Mouse (Mus musculus): ENCODE measurements at regions not wholly inside any gene's neighbourhood (a gene's known extent, or its start where the extent isn't known, plus 50 kb on each side); places are given as distances from the start of the nearest gene placed in this dataset.
A peak's percentile ranks its signal among the peaks of the same experiment; 100 is the strongest.

DNA sequence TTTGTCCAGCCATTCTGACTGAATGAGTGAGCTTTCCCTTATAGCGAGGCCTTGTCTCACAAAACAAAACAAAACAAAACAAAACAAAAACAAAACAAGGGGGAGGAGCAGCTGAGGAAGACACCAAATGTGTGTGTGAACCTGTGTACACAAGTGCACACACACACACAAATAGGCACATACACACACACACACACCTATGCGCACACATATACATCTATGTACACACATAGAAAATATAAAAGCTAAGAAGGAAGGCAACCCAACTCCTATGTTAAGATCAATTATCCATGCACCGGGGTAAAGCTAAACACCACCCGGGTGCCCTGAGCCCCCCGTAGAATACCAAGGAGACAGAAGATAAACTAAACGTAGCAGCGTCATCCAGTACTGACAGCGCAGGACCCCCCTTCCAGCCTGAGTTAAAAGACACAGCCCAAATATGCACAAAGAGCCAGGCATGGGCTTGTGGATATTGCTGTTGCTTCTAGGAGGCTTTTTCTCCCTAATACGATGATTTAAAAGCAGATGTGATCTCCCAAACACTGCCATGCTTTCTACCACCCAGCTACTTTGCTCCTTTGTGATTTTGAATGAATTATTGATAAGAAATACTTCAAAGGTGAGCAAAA, 108.4 kb upstream of the Ptbp2 start:
- no peak overlapping the region for H3K9ac ChIP-seq (ENCODE audit: low read depth, low read length)
- no peaks in the 10 kb centered on the region for H3K9me3 ChIP-seq (ENCODE audit: control insufficient read depth, low read length)
- H3K4me2 ChIP-seq (replicated peaks; ENCODE audit: low read depth, low read length) = no peak overlapping the region
- H3K4me3 ChIP-seq (ENCODE audit: low read depth, low read length) = no peak overlapping the region
- H3K27me3 ChIP-seq (ENCODE audit: control insufficient read depth, insufficient read depth, low read length) = no peaks in the 10 kb centered on the region
- 70% methylated on average over 9 of the region's 9 CpGs for WGBS
- peaks cover 4% of the 10 kb centered on the region; the same call in 1 of the 2 replicates for H3K4me1 ChIP-seq (replicated peaks; ENCODE audit: control insufficient read depth, insufficient read depth, low read length)
- peak; percentile 17 for DNase-seq (ENCODE audit: low spot score)
- H3K36me3 ChIP-seq (ENCODE audit: control insufficient read depth, insufficient read depth, low read length) = no peaks in the 10 kb centered on the region
- ATAC-seq (ENCODE audit: low FRiP score) = no peak
- H3K27ac ChIP-seq (ENCODE audit: low read depth, low read length) = no peak overlapping the region

DNA sequence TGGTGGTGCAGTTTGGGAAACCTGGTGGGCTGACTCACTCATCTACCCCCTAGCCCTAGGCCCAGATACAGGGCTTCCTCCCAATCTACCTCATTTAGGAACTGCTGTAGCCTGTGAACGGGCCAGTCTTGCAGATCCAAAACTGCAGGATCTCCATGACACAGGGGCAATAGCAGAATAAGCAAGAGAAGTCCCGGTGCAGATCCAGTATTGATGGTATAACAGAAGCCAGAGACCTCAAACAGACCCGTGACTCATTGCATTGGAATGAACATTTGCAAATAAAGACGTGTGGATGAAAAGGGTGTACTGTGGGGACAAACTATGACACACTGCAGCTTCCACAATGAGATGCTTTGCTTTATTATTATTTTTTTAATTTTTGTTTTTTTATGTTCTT, 106.6 kb upstream of the Ptbp2 start:
- Histone ChIP-seq H3K36me3 (ENCODE audit: control insufficient read depth, insufficient read depth, low read length) (no peaks in the 10 kb centered on the region), H3K9ac (ENCODE audit: low read depth, low read length) (no peak overlapping the region), H3K4me1 (replicated peaks; ENCODE audit: control insufficient read depth, insufficient read depth, low read length) (peaks cover 4% of the 10 kb centered on the region; the same call in 1 of the 2 replicates), H3K4me3 (ENCODE audit: low read depth, low read length) (no peak overlapping the region), H3K4me2 (replicated peaks; ENCODE audit: low read depth, low read length) (no peak overlapping the region), H3K9me3 (ENCODE audit: control insufficient read depth, low read length) (no peaks in the 10 kb centered on the region), H3K27ac (ENCODE audit: low read depth, low read length) (no peak overlapping the region), H3K27me3 (ENCODE audit: control insufficient read depth, insufficient read depth, low read length) (no peaks in the 10 kb centered on the region)
- WGBS = 69% methylated on average over 4 of the region's 4 CpGs
- no peak for ATAC-seq (ENCODE audit: low FRiP score)
- no peak for DNase-seq (ENCODE audit: low spot score)

DNA sequence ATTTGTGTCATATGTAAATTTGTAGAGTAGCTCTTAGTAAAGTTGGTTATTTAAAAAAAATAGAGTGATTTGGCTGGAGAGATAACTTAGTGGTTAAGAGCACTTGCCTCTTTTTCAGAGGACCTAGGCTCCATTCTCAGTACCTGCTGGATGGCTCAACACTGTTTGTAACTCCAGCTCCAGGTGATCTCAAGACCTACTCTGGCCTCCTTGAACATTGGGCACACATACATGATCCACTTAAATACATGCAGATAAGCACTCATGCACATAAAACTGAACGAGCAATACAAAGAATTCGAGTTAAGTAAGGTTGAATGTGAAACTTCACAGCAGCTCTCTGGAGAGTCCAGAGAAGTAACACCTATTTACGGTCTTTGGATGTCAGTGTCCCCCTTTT, 104.2 kb upstream of the Ptbp2 start:
- 93% methylated on average over 3 of the region's 3 CpGs for WGBS
- H3K27ac ChIP-seq (ENCODE audit: low read depth, low read length) = no peak overlapping the region
- DNase-seq (ENCODE audit: low spot score) (no peak), ATAC-seq (ENCODE audit: low FRiP score) (no peak)
- peaks cover 2% of the 10 kb centered on the region; the same call in 1 of the 2 replicates for H3K4me1 ChIP-seq (replicated peaks; ENCODE audit: control insufficient read depth, insufficient read depth, low read length)
- H3K27me3 ChIP-seq (ENCODE audit: control insufficient read depth, insufficient read depth, low read length) = no peaks in the 10 kb centered on the region
- no peak overlapping the region for H3K9ac ChIP-seq (ENCODE audit: low read depth, low read length)
- H3K36me3 ChIP-seq (ENCODE audit: control insufficient read depth, insufficient read depth, low read length) = no peaks in the 10 kb centered on the region
- H3K4me2 ChIP-seq (replicated peaks; ENCODE audit: low read depth, low read length) = no peak overlapping the region
- H3K9me3 ChIP-seq (ENCODE audit: control insufficient read depth, low read length) = no peaks in the 10 kb centered on the region
- no peak overlapping the region for H3K4me3 ChIP-seq (ENCODE audit: low read depth, low read length)

DNA sequence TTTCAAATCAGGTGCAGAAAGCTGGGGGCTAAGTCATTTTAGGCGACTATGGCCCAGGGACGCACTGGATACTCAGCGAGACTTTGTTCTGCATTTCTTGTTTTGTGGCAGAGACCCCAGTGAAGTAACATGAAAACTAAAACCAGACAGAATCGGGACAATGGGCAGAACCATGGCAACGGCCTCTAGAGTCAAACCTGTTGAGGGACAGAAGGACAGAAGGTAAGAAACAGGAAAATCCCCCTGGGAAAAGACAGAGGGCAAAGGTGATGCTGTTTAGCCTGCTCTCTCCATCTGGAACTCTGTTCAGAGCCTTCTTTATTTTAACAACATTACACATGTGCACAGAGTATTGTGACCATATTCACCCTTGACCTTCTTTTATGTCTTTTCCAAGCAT, 92.1 kb upstream of the Ptbp2 start:
- ATAC-seq (ENCODE audit: low FRiP score) (peak; percentile 22; the same call in 1 of the 2 replicates), DNase-seq (ENCODE audit: low spot score) (peak; percentile 30)
- Histone ChIP-seq H3K4me1 (replicated peaks; ENCODE audit: control insufficient read depth, insufficient read depth, low read length) (no peaks in the 10 kb centered on the region), H3K9me3 (ENCODE audit: control insufficient read depth, low read length) (no peaks in the 10 kb centered on the region), H3K27ac (ENCODE audit: low read depth, low read length) (no peak overlapping the region), H3K9ac (ENCODE audit: low read depth, low read length) (no peak overlapping the region), H3K36me3 (ENCODE audit: control insufficient read depth, insufficient read depth, low read length) (no peaks in the 10 kb centered on the region), H3K27me3 (ENCODE audit: control insufficient read depth, insufficient read depth, low read length) (no peaks in the 10 kb centered on the region), H3K4me2 (replicated peaks; ENCODE audit: low read depth, low read length) (no peak overlapping the region), H3K4me3 (ENCODE audit: low read depth, low read length) (no peak overlapping the region)
- 47% methylated on average over 5 of the region's 5 CpGs for WGBS

DNA sequence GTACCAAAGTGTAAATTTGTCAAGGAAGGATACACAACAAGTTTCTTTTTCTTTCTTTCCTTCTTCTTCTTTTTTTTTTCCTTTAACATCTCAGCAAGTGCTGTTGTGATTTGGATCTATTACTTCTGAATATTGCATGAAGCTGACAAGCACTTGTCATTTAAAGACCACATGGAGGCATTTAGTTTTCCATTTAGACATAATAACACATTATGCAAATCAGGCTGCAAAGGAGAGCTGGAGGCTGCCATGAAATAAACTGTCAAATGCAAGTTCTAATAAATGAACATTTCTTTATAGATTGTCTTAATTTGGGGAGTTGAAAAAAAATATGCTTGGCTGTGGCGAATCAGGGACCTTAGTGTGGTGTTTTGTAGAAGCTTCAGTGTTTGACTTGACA, 90.8 kb upstream of the Ptbp2 start:
- Histone ChIP-seq H3K4me2 (replicated peaks; ENCODE audit: low read depth, low read length) (no peak overlapping the region), H3K27me3 (ENCODE audit: control insufficient read depth, insufficient read depth, low read length) (no peaks in the 10 kb centered on the region), H3K4me1 (replicated peaks; ENCODE audit: control insufficient read depth, insufficient read depth, low read length) (no peaks in the 10 kb centered on the region), H3K9me3 (ENCODE audit: control insufficient read depth, low read length) (no peaks in the 10 kb centered on the region), H3K27ac (ENCODE audit: low read depth, low read length) (no peak overlapping the region), H3K4me3 (ENCODE audit: low read depth, low read length) (no peak overlapping the region), H3K36me3 (ENCODE audit: control insufficient read depth, insufficient read depth, low read length) (no peaks in the 10 kb centered on the region), H3K9ac (ENCODE audit: low read depth, low read length) (no peak overlapping the region)
- 87% methylated on average over 1 of the region's 1 CpGs for WGBS
- ATAC-seq (ENCODE audit: low FRiP score) (no peak), DNase-seq (ENCODE audit: low spot score) (no peak)

DNA sequence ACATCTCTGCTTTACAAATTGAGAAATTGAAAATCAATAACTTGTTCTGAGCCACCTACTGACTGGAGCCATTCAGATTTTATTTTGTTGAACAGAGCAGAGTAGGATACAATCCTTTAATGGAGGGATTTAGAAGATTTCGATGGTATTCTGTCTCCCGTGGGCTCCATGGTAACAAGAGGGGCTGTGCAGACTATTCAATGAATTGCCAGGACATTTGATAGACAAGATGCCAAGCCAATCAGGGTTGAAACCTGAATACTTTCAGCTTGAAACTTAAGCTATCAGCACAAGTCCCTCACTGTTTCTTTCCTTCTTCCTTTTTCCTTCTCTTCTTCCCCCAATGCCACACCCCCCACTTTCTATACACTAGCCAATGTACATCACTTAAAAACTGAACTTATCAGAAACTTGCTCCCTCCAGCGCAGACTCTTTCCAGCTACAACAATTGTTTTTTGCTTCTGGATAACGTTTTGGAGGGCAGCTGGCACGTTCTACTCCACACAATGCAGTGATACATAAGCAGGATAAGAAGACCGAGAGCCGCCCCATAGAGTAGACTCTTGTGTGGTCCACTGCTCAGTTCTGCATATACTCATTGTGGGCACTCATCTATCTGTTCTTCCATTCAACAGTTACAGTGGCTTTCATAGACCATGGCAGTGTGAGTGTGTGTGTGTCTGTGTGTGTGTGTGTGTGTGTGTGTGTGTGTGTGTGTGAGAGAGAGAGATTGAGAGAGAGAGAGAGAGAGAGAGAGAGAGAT, 78.1 kb upstream of the Ptbp2 start:
- no peak overlapping the region for H3K27ac ChIP-seq (ENCODE audit: low read depth, low read length)
- H3K4me3 ChIP-seq (ENCODE audit: low read depth, low read length) = no peak overlapping the region
- DNase-seq (ENCODE audit: low spot score) (peak; percentile 24), ATAC-seq (ENCODE audit: low FRiP score) (no peak)
- no peaks in the 10 kb centered on the region for H3K27me3 ChIP-seq (ENCODE audit: control insufficient read depth, insufficient read depth, low read length)
- WGBS = 83% methylated on average over 7 of the region's 7 CpGs
- no peak overlapping the region for H3K4me2 ChIP-seq (replicated peaks; ENCODE audit: low read depth, low read length)
- no peaks in the 10 kb centered on the region for H3K9me3 ChIP-seq (ENCODE audit: control insufficient read depth, low read length)
- H3K4me1 ChIP-seq (replicated peaks; ENCODE audit: control insufficient read depth, insufficient read depth, low read length) = no peaks in the 10 kb centered on the region
- no peaks in the 10 kb centered on the region for H3K36me3 ChIP-seq (ENCODE audit: control insufficient read depth, insufficient read depth, low read length)
- H3K9ac ChIP-seq (ENCODE audit: low read depth, low read length) = no peak overlapping the region

All from hindbrain, embryonic 11.5 days (tissue).